Mouse (Mus musculus) C2C12 (cell line): ENCODE measurements around the gene Olfr51.

Source experiments
- CEBPB ChIP-seq: IDR thresholded peaks from one replicate; pipeline ENCODE4 v1.6.1; 2011; ENCODE audit warnings: low read depth, mild to moderate bottlenecking, control low read depth, moderate library complexity
- CTCF ChIP-seq: IDR thresholded peaks from one replicate; pipeline ENCODE4 v1.5.1; 2011; ENCODE audit not compliant: control insufficient read depth, insufficient read depth, insufficient read length
- MAX ChIP-seq: IDR thresholded peaks from one replicate; pipeline ENCODE4 v1.6.1; 2011; ENCODE audit warnings: mild to moderate bottlenecking, control low read depth
- MYOD1 ChIP-seq: IDR thresholded peaks from one replicate; pipeline ENCODE4 v1.6.1; 2011; ENCODE audit warnings: low read depth; ENCODE audit not compliant: control insufficient read depth, insufficient read length
- MYOG ChIP-seq: IDR thresholded peaks from one replicate; pipeline ENCODE4 v1.6.1; 2011; ENCODE audit not compliant: control insufficient read depth, insufficient read length; ENCODE audit errors: extremely low read depth
- USF1 ChIP-seq: IDR thresholded peaks from one replicate; pipeline ENCODE4 v1.6.1; 2011; ENCODE audit warnings: low read depth, mild to moderate bottlenecking, control low read depth, moderate library complexity

- TF ChIP-seq CTCF (no peak), MYOD1 (no peak), CEBPB (no peak), USF1 (no peak), MAX (no peak), MYOG (no peak)
Observed at GRCm38 (mm10) chr11:51051678-51052077, 48.3 kb downstream of the Olfr51 start.
